Mouse (Mus musculus) retina, embryonic 14.5 days (tissue): ENCODE results near the gene Map3k15.

ENCODE experiments used
- DNase-seq: peaks from one replicate; pipeline ENCODE4 v3.0.0-alpha.2; 2015; ENCODE audit warnings: low spot score

Map3k15 gene

DNA sequence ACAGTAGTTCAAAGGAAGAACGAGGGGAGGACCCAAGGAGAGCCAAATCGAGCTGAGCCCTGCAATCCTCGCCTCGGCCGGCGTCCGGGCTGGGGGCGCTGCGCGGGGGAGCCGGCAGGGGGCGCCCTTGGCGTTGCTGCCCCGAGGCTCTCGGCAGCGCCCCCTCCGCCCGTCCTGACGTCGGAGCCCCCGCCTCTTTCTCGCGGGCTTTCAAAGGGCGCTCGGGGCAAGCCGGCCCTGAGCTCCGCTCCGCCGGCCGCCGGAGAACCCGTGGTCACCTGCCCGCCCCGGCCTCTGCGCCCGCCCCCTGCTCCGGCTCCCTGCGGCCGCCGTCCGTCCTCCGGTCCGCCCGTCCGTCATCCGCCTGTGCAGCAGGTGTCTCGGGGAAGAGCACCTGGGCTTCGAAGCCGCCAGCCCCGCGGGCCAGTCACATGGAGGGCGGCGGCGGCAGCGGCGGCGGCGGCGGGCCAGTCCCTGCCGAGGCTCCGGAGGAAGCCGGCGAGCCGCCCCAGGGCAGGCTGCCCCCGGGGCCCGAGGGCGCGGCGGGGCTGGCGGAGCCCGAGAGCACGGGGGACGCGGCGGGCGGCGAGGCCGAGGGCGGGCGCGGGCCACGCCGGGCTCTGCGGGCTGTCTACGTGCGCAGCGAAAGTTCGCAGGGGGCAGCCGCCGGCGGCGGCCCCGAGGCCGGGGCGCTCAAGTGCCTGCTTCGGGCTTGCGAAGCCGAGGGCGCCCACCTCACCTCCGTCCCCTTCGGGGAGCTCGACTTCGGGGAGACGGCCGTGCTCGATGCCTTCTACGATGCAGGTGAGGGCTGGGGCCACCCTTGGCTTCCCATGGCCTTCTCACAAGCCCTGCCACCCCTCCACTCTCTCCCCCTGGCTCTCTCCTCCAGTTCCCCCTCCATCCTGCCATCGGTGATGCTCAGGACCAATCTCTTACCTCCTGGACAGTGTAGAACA lies at the start of gene Map3k15:
Gene Map3k15 (plus strand): TSS at position 432 of the 959 bp plus-strand sequence.
- peak; percentile 70 for DNase-seq

DNA sequence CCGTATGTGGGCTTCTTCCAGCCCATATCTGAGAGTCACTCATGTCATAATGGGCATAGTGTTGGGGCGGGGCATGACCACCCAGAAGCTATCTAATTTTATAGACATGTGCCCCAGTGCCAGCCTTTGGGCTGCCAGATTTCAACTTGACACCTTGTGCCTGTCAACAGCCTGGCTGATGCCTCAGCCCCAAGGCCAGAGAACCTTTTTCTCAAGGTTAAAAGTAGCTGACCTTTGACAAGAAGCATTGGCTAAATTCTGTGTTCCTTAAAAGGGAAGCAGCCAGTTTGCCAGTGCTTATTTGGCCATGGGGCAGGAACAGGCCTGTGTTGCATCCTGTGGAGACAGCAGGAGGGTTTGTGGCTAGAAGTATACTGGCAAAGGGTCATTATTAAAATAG lies 45.7 kb upstream of the Map3k15 start:
- no peak for DNase-seq

DNA sequence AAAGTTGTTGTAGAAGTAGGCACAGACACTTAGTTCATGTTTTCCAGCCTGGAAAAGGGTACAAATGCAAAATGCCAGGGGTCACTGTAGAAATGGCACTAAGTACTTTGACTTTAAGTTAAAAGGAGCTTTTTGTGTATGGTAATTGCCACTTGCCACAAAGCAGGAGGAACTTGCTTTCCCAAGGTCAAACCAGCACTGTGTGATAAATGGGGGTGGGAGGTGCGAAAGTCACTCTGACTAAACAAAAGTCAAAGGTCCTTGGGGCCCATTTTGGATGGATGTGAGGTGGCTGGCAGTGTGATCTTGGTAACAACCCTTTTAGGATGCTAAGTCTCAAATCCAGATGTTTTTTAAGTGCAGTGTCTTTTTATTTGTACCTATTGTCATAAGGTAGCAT lies 44.6 kb upstream of the Map3k15 start:
- no peak for DNase-seq

DNA sequence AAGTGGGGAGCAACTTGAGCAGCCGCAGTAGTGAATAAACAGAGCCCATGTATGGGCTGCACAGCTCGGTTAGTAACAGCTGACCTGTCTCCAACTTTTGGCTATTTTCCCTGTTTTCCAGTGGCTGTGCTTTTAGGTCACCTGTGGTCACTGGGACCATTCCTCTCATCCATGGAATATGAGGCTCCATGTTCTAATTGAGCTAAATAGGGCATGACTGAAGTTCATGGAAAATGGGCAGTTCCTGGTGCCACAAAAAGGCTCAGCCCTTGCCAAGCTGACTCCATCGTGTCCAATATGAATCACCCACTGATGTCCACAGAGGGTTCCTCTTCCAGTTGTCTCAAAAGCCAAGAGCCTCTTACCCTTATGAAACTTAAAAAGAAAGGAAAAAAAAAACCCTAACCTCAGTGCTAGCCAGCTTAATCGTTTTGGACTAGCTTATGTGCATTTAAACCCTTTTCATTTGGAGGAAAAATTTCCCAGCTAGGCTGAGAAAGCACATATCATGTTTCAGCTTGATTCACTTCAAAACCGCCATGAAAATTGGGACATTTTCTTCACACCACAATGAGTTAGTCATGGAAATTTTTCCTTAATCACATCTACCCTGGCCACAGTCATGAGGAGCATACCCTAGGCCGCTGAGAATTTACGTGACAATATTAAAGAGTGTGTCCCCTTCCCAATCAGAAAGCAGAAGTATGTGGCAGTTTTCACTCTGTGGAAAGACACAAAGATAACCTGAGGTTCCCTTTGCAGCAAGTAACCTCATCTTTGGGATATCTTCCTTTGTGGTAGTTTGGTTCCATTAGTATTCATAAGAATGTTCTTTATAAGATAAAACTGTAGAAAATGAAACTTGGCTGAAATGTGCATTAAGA lies 34.4 kb upstream of the Map3k15 start:
- no peak for DNase-seq

DNA sequence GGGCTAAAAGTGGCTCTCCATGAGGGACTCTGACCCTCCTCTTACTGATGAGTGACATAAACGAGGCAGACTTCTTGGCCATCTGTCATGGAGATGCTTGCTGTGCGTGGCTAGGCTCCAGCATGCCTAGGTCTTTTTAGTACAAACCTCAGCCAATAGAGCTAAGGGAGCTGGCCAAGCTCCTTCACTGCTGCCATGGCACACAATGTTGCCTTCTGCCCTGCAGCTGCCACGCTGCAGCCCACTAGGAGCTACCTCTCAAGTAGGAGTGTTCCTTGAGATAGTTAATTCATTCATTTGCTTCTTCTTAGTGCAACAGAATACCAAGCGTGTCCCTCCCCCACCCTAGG lies 33.8 kb upstream of the Map3k15 start:
- DNase-seq = no peak

DNA sequence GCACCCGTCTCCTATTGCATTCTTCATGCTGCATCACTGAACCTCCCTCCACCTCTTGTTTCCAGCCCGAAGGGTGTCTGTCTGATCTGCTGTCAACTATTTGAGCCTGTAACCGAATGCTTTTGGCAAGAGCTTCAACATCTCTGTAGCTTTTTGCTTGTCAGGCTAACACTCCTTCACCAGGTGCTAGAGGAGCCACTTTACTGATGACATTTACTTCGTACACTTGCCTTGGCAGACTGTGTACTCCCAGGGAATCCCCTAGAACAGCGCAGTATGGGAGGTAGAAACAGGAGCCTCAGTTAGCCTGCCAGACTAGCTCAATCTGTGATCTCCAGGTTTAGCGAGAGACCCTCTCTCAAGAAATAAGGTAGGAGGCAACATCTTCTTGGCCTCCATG lies 32.8 kb upstream of the Map3k15 start:
- DNase-seq = no peak

DNA sequence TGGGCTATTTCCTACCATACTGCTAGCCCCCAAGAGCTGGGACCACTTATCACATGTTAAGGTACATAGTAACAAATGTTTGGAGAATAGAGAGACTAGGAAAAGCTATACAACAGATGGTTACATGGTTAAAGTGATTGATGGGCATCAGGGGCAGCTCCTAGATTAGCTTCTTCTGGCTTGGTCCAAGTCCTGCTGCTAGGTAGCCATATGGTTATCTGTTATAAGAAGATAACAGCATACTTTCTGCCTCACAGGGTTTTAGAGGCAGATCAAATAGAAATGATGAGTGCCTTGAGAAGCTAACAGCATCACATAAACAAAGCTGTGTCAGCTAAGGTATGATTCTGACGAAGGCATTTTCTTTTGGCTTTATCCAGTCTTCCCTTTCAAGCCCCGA lies 26.8 kb upstream of the Map3k15 start:
- DNase-seq = no peak

DNA sequence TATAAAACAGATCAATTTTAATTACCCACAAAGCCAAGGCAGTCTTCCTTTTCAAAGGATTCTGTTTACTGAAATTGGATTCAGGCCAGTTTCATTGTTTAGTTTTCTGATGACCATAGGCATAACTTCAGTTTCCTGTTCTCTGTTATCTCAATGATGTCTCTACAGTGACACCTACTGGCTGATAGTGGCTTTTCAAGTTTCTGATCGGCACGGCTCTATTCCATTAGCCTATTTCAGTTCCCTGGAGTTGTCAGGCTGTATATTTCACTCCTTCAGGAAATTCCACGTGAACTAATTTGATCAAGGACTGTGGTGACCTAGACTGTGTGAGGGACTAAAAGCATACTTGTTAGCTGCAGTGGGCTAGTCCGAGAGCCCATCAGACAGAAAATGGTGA lies 25.0 kb upstream of the Map3k15 start:
- DNase-seq = peak; percentile 85

DNA sequence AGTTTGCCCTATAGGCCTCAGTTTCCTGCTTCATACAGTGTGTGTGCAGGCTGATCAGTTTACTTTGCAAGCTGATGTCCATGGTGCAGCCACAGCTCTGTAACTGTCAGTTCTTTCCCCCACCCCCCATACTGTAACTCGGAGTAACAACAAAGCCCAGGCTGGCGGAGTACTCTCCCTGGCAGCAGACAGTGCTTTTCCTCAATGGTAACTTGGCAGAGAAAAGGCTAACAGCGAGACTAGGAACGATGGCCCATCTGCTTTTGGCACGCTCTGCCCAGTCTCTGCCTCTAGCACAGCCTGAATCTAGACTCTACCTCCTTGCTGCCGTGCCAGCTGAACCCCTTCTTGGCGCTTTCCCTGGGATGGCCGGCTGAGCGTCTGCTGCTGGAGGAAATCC lies 24.3 kb upstream of the Map3k15 start:
- no peak for DNase-seq

DNA sequence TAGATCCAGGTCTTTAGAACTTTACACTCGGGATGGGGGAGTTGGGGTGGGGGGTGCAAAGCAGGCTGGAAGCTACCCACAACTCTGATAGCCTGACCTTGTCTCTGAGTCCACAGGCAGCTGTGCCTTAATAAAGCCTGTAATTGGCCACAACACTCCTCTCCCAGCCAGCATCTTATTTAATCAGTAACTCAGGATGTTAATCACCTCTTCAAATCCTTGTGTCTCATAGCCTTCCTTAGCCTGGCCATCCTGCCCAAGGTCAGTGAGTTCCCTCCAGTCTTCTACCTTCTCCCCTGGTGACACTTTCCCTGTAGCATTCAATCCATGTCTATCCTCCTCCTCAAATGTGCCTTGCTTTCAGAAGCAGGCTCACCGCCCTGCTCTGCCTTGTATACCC lies 19.2 kb upstream of the Map3k15 start:
- DNase-seq = no peak

DNA sequence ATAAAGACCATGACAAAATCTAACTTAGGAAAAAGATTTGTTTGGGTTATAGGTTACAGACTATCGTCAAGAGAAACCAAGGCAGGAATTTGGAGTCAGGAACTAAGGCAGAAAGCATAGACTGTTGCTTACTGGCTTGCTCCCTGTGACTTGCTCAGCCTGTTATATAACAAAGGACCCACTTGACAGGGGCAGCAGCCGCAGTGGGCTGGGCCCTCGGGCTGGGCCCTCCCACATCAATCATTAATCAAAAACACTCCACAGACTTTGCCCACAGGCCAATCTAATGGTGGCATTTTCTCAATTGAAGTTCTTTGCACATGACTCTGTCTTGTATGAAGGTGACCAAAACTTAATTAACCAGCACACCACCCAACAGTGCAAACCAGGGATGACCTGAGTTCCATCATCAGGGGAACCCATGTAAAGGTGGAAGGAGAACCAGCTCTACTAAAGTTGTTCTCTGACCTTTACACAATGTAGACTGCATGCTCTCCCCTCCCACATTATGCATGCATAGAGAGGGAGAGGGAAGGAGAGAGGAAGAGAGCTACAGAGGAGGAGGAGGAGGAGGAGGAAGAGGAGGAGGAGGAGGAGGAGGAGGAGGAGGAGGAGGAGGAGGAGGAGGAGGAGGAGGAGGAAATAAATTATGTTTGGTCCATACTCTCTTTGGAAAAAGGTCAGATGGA lies 17.0 kb upstream of the Map3k15 start:
- no peak for DNase-seq

DNA sequence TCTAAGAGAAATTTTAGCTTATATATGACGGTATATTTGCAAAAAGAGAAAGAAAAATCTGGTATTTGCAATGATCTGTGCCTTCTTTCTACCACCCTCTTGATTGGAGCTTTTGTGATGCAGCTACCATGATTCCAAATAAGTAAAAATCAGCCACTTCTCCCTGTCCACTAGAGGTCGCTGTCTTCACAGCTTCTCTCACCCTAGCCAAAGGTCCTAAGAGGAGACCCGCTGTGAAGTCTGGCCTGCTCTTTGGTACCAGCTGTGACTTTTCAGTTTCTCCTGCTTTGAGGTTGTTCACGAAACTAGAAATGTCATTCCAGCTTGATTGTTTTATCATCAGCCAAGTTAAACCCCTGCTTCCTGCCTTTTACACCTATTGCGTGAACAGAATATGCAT lies 14.5 kb upstream of the Map3k15 start:
- peak; percentile 75 for DNase-seq

DNA sequence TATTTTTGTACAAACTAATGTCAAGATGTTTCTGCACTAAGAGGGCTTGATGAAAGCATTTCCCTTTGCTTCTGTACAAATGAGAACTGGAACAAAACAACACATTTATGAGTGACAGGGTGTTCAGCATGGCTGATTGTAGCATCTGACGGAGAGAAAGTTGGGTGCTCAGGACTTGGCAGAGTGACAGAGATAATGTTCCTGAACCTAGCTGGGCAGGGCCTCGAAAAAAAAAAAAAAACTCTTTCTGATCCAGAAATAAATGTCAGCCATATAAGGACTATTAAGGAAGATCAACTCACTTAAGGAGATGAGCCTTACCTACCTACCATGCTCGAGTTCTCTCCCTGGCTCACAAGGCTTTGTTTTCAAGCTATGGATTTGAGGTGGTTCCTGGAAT lies 12.0 kb upstream of the Map3k15 start:
- no peak for DNase-seq

DNA sequence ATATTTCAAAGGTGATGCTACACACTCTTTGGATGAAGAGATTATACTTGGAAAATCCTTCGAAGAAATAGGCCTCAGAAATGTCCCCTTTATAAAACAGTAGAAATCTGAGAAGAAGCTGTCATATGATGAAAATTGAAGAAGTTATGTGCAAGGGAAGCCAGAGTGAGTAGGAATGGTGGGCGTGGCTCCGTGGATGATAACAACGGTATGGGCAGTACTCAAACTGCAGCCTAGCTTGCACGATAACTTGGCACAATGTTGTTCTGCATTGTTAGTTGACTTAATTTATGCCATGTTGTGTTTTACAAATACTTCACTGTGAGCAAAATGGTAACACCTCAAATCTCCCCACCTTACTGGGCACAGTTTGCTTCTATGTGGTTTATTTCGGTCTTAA lies 7.6 kb downstream of the Map3k15 start:
- DNase-seq = no peak

DNA sequence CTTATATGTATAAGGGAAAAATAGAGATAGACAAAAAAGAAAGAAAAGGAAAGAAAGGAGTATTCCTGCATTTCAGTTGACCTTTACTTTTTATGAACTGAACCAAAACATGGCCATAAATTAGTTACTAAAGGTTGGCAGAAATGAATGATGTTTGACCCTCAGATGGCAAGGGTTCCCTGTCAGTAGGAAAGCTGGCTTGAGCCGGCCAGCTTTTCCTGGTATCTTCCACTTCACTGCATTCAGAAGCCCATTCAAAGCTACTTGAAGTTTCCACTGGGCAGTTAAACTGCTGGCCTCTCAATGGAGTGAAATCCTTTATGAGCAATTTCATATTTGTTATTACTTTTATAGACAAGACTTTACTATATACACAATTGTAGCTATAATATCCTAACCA lies 65.1 kb downstream of the Map3k15 start:
- DNase-seq = no peak

DNA sequence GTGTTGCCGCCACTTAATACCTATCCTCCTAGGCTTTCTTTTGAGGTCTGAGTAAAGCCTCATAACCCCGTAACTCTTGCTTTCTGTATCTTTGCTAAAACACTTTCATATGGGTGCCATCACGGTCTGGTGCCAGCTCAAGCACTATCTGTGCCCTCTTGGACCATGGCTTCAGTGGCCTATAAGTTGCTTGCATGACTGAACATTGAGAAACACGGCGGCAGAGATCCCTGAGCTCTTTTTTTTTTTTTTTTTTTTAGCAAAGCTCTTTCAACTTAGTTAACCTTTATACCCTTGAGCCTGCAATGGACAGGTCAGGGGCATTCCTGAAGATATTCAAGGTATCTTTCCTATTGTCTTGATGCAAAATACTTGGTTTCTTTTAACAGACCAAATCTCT lies 66.4 kb downstream of the Map3k15 start:
- DNase-seq = no peak

DNA sequence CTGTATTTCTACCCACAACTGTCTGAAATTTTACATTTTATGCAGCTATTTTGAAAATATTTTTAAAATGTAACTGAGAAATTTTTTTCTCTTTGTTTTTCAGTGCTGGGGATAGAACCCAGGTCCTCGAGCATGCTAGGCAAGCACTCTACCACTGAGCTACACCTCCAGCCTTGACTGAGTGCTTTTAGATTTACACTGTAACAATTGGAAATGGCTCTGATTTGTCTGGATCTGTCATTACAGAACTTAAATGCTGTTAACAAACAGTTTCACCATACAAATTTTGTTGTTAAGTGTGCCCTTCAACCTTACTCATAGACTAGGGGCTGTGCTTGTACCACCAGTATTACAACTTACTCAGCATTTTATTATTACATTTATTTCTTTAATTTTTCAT lies 103.7 kb downstream of the Map3k15 start:
- no peak for DNase-seq

DNA sequence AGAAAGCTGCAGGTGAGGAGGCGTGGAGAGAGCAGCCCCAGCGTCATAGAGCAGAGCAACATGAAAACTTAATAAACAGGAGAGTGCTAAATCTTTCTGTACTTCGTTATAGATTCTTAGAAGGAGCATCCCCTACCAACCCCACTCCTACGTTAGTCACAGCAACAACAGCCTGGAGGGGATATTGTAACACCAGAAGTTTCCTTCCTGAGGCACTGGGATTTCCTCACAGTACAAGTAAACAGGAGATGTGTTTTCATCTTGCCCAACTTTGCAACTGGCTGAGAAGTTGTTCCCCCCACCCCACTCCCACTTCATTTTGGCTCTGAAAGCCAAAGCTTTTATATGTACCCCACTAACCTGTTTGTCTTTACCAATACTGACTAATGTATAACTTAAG lies 119.6 kb downstream of the Map3k15 start:
- no peak for DNase-seq

DNA sequence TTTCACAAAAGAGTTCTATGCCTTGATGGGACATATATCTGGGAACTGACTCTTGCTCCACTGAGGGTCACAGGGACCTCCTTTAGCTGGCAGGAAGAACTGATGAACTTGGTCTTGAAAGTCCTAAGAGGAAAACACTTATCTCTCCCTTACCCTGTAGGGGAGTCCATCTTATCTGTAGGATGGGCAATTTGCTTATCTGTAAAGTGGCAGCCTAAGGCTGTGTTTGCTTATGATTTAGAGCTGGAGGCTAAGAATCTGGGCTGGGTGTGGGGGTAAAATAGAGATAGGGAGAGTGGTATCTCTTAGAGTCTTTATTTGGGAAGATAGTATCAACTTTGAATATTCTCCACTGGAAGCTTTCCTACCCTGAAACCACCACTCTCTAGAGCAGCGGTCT lies 125.5 kb downstream of the Map3k15 start:
- DNase-seq = no peak

DNA sequence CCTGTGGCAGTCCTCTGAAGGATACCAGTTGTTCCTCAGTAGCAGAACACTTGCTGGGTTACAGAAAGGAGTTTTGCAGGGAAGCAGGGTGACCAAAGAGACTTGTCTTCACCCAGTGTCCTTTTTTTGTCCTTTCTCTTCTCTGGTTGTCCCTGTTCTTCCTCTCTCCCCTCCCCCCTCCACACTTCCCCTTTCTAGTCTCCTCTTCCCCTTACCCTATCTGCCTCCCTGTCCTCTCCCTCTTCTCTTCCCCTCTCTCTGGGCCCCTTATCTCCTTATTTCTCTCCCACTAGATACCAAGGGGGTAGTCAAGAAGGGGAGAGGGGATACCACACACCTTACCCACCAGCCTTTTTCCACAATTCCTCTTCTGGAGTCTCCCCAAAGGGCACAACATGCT lies 127.8 kb downstream of the Map3k15 start:
- no peak for DNase-seq

DNA sequence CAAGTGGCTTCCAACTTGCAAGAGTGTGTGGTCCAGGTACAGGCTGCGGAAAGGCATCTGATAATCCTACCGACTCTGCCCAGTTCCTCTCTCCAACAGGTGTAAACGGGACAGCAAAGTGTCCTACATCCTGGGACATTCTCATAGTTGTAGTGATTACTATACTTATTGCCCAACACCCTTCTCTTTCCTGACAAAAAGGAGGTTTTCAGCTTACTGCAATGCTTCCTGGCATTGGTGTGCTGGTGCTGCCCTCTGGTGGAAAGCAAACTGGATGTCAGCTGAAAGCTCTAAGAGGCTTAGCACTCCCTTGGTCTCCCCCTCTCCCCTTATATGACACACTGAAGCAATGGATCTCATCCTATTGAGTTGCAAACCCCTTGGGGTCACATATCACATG lies 128.4 kb downstream of the Map3k15 start:
- DNase-seq = peak; percentile 71

DNA sequence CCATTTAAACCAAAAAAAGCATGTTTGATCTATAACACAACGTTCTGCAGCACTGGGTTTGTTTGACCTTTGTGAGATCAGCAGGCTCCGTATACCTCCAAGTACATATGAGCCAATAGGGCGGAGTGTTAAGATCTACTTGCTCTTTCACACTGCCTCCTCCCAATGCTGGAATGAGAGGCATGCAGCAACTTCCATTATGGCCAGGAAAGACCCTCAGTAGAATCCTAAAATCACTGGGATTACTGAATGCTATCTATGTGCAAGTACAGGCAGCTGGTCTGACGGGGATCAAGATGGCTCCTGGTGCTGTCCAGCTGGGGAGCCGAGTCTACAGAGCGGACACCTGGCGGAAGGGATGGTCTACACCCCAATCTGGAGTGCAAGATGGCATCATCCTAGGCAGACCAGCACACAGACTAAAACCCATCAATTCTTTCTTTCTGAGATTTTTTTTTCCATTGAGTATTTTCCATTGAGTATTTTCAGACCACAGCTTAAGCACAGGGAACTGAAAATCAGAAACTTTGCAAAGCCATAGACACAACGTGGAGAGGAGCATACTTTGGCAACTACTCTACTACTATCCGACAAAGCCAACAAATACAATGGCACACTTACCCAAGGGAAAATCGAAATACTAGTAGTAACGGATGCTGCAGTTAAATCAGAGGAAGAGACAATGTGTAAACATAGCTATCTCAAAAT lies 146.1 kb downstream of the Map3k15 start:
- no peak for DNase-seq
